Mouse (Mus musculus): ENCODE data around the gene Gbp10.
"Not testable (repeated sequence)": the region's sequence is repeated elsewhere in the genome, so short reads cannot be mapped to it uniquely, and the experiment has no call there.

The Gbp10 gene

DNA sequence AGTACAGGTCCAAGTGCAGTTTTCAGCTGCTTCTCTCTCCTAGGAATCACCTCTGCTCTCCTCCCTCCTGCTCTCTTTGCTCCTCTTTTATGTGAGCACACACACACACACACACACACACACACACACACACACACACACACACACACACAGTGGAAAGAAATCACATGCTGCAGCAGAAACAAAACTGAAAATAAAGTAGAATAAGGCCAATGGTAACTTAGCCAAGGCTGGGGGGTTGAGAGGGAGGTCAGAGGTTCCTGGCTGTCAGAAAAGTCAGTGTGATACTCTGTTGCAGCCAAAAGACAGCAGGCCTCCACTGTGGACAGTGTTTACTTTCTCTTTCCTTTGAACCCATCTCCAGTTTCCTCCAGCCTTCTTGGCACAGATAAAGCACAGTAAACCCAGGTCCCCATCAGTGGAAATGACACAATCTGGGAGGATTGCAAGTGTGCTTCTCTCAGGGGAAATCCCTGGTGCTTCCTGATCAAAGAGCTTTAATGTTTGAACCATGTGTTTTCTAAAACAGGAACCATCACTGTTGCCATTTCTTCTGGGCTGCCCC lies at the start of gene Gbp10:
Gbp10 (minus strand) TSS at position 51 of the 565 bp plus-strand sequence.
- not testable (repeated sequence) for DNase-seq (ENCODE audit: extremely low read depth, insufficient read length, low spot score)

DNA sequence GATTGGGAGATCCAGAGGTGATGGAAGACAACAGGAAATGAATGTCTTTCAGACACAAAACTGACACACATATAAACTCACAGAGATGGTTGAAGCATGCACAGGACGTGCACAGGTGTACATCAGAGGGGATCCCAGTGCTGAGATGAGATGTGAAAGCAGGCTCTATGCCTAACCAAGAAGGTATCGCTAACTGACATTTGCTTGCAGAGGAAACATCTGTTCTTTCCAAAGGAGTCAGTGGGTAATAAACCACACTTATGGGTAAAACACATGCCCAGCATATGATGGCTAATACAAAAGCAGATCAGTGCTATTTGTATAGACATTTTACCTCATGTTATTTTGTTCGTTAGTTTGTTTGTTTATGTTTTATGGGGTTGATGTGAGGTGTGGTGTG lies 21.3 kb upstream of the Gbp10 start:
- not testable (repeated sequence) for DNase-seq (ENCODE audit: extremely low read depth, insufficient read length, low spot score)

DNA sequence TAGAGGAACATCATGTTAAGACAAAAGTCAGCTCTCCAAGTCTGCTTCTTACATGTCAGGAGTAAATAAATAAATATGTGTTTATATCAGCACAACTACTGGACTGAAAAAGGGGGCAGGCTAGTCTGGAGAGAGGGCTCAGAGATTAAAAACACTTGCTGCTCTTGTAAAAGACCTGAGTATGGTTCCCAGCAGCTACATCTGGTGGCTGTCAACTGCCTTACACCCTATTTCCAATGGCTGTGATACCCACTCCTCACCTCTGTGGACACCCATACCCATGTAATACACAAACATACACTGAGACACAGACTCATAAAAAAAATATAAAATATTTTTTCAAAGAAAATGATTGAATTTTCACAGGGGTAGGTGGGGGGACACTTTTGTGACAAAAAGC lies 13.2 kb upstream of the Gbp10 start:
- DNase-seq (ENCODE audit: extremely low read depth, insufficient read length, low spot score), result no peak

DNA sequence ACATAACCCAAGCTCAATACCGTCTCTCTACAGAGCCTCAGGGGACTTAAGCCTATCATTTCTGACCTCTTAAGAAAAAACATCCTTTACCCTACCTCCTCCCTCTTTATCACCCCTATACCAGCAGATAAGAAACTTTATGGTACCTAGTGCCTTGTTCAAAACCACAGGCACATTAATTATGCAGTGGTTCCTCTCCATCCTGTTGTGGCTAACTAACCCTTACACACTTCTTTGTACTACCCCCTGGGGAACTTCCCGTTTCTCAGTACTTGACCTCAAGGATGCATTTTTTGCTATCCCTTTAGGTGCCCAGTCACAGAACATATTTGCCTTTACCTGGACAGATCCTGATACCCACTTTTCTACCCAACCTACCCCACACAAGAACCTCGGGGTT lies 5.4 kb upstream of the Gbp10 start:
- DNase-seq (ENCODE audit: extremely low read depth, insufficient read length, low spot score), result not testable (repeated sequence)

DNA sequence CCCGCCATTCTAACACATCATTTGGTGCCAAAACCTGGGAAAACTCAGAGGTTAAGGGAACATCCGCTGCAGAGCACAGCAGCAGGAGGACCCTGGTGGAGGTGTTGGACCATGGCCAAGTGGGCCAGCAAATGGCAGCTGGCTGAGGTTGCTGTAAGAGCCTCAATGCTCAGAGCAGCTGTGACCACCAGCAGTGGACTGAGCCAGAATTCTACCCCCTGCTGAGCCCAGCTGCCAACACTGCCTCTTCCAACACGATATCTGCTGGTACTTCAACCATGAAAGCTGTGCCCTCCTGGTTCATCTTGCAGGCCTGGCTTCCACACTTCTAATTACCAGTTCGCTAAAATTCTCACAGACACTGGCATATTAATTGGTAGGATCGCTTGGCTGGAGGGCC lies 1.6 kb upstream of the Gbp10 start:
- DNase-seq (ENCODE audit: extremely low read depth, insufficient read length, low spot score), result not testable (repeated sequence)

DNA sequence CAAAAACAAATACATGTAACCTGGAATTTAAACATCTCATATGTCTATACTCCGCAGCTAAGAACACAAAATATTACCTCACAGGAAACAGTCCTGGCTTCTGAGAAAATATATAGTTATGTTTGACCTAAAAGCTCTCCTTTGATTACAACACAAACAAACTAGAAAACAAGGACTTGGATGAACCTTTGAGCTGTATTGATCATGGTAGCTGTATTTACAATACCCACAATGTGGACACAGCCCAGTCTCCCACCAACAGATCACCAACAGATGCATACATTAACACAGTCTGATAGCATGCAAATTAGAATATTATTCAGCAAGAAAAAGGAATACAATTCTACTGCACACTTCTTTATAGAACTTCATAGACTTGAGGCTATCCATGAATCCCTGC lies 931 bp downstream of the Gbp10 start:
- not testable (repeated sequence) for DNase-seq (ENCODE audit: extremely low read depth, insufficient read length, low spot score)

DNA sequence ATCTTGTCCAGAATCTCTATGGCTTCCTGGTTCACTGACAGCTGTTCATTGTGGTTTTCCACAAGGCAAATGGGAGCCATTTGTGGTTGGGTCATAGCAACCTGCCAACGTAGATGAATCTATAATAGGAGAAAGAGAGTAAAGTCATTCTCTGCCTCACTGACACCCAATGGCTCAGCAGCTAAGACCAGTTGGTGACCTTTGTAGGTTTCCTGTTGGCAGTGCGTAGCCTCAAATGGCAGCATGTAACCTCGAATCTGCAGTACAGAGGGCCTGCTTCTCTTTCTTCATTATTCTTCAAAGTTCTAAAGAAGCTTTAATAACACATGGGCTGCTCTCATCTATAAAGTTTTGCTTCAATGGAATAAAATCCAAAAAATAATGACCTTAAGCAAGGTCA lies 3.3 kb downstream of the Gbp10 start:
- DNase-seq (ENCODE audit: extremely low read depth, insufficient read length, low spot score), result not testable (repeated sequence)

DNA sequence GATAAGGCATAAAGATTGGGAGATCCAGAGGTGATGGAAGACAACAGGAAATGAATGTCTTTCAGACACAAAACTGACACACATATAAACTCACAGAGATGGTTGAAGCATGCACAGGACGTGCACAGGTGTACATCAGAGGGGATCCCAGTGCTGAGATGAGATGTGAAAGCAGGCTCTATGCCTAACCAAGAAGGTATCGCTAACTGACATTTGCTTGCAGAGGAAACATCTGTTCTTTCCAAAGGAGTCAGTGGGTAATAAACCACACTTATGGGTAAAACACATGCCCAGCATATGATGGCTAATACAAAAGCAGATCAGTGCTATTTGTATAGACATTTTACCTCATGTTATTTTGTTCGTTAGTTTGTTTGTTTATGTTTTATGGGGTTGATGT lies 30.4 kb downstream of the Gbp10 start:
- DNase-seq (ENCODE audit: extremely low read depth, insufficient read length, low spot score), result not testable (repeated sequence)

DNA sequence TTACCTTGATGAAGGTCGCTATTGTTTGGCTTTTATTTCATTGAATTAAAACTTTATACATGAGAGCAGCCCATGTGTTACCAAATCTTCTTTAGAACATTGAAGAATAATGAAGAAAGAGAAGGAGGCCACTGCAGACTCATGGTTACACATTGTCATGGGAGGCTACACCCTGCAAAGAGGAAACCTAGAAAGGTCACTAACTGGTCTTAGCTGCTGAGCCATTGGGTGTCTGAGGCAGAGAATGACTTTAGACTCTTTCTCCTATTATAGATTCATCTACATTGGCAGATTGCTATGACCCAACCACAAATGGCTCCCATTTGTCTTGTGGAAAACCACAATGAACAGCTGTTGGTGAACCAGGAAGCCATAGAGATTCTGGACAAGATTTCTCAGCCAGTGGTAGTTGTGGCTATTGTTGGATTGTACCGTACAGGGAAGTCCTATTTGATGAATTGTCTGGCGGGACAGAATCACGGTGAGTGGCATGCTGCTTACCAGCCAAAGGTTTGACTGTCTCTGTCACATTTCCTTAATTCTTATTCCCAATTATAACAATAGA lies 38.5 kb downstream of the Gbp10 start:
- DNase-seq (ENCODE audit: extremely low read depth, insufficient read length, low spot score), result not testable (repeated sequence)

DNA sequence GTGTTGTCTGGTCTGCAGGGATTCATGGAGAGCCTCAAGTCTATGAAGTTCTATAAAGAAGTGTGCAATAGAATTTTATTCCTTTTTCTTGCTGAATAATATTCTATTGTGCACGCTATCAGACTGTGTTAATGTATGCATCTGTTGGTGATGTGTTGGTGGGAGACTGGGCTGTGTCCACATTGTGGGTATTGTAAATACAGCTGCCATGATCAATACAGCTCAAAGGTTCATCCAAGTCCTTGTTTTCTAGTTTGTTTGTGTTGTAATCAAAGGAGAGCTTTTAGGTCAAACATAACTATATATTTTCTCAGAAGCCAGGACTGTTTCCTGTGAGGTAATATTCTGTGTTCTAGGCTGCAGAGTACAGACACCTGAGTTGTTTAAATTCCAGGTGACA lies 40.2 kb downstream of the Gbp10 start:
- not testable (repeated sequence) for DNase-seq (ENCODE audit: extremely low read depth, insufficient read length, low spot score)

DNA sequence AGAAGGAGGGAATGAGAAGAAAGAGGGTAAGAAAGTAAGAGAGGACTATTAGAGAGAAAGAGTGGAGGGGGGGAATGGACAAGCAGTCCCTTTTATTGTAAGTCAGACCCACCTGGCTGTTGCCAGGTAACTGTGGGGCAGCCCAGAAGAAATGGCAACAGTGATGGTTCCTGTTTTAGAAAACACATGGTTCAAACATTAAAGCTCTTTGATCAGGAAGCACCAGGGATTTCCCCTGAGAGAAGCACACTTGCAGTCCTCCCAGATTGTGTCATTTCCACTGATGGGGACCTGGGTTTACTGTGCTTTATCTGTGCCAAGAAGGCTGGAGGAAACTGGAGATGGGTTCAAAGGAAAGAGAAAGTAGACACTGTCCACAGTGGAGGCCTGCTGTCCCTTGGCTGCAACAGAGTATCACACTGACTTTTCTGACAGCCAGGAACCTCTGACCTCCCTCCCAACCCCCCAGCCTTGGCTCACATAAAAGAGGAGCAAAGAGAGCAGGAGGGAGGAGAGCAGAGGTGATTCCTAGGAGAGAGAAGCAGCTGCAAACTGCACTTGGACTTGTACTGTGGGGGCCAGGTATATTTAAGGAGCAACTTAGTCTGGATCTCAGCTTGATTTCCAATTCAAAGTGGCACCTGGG lies 41.3 kb downstream of the Gbp10 start:
- not testable (repeated sequence) for DNase-seq (ENCODE audit: extremely low read depth, insufficient read length, low spot score)

DNA sequence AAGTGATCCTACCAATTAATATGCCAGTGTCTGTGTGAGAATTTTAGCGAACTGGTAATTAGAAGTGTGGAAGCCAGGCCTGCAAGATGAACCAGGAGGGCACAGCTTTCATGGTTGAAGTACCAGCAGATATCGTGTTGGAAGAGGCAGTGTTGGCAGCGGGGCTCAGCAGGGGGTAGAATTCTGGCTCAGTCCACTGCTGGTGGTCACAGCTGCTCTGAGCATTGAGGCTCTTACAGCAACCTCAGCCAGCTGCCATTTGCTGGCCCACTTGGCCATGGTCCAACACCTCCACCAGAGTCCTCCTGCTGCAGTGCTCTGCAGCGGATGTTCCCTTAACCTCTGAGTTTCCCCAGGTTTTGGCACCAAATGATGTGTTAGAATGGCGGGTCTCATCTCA lies 43.0 kb downstream of the Gbp10 start:
- DNase-seq (ENCODE audit: extremely low read depth, insufficient read length, low spot score), result not testable (repeated sequence)

DNA sequence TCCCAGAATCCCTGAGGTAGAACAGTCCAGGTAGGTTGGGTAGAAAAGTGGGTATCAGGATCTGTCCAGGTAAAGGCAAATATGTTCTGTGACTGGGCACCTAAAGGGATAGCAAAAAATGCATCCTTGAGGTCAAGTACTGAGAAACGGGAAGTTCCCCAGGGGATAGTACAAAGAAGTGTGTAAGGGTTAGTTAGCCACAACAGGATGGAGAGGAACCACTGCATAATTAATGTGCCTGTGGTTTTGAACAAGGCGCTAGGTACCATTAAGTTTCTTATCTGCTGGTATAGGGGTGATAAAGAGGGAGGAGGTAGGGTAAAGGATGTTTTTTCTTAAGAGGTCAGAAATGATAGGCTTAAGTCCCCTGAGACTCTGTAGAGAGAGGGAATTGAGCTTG lies 46.8 kb downstream of the Gbp10 start:
- DNase-seq (ENCODE audit: extremely low read depth, insufficient read length, low spot score), result not testable (repeated sequence)

DNA sequence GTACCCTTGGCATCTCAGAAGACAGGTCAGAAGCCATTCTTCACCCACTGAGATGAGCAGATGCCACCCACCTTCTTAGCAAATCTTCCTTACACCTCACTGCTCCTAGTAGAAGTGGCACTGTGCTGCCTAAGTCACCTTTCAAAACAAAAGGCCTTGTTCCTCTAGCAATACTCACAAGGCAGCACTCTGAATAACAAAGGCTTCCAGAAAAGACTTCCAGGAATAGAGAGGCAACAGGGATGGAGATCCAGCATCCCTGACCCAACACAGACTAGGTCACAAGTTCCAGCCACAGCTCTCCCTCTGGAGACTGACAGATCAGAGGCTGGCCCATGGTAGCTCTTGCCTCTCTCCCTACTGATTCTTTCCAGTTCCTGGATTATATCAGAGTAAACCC lies 57.9 kb downstream of the Gbp10 start:
- DNase-seq (ENCODE audit: extremely low read depth, insufficient read length, low spot score), result no peak
